Mouse (Mus musculus) yolk sac, embryonic 10.5 days (tissue): ENCODE measurements around the gene Nfib.

Experiments used
- DNase-seq: peaks from one replicate; pipeline ENCODE4 v3.0.0-alpha.2; 2017; ENCODE audit warnings: low spot score

Gene Nfib

DNA sequence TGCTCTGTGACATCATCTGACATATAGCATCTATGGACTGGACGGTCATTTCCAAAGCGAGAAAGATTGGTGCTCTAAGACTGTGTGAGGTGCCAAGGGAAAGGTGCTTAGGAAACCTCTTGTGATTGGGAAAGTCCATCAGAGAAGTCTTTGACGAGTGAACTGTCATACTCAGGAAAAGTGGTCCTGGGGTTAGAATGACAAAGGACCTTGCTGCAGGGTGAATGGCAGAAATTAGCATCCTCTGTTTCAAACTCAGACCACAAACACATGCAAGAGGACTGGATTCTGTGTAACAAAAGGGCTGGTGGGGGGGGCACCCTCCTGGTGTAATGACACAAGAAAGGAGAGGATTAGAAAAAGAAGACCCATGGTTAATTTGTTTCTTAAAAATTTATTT lies 274.7 kb downstream of the Nfib start:
- no peak for DNase-seq

DNA sequence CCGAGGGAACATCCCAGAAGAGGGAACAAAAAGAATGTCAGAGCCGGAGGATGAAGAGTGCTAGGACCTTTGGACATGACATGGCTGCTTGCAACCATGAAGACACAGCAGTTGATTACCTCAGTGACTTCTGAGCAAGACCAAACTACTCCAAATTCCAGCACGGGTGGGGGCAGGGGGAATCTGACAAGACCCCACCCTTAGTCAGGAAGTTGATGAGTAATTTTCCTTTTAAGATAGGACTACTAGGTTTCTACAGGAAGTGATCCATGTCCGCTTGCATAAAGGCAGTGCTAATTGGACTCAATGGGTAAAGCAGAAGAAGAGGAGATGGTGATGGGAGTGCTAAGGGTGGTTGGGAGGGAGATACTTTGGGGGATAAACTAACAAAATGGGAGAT lies 279.3 kb downstream of the Nfib start:
- no peak for DNase-seq

DNA sequence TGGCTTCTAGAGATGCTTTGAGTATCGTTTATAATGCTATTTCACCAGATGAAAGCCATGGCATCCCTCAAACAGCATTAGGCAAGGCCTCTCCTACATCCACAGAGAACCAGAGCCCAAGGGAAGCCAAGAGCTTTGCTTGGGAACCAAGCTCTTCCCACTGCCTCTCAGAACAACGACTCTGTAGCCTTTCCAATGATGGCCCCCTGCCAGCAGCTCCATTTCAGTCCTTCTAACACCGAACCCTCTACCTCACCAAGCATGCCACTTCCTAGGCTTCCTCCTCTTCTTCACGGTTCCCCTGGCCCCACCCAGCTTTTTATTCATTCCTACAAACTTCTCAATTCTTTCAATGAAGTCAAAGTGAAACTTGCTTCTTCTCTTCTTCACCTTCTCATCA lies 287.3 kb downstream of the Nfib start:
- DNase-seq = no peak

DNA sequence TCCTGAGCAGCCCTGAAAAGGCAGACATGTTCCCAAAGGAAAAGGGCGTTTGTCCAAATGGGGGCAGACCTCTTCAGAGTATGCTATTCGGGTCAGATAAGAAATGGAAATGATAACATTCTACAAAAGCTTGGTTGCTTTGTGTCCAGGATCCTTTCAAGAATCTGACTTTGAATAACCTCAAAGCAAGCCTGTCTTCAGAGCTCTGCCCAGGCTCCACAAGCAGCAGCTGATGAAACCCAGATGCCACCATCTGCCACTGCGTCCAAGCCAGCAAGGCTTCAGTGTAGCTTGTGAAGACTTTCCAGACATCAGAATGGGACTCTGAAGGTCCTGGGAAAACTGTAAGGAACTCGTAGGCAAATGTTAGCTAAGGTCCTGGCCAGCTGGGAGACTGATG lies 289.7 kb downstream of the Nfib start:
- no peak for DNase-seq

DNA sequence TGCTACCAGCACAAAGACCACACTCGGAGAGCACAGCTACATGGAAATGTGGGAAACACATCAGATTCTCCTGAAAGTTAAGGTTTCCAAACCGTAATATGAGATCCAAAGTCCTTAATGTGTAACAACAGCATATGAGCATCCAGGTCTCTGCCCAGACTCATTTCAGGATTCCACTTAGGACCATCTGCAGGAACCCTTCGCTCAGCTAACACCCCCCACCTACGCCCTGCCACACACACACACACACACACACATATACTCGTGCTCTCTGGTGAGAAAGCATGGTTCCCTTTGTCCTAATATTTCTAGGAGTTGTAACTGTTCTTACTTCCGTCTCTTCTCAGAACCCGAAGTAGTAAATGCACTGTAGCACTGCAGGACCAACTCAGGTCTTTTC lies 292.9 kb downstream of the Nfib start:
- no peak for DNase-seq

DNA sequence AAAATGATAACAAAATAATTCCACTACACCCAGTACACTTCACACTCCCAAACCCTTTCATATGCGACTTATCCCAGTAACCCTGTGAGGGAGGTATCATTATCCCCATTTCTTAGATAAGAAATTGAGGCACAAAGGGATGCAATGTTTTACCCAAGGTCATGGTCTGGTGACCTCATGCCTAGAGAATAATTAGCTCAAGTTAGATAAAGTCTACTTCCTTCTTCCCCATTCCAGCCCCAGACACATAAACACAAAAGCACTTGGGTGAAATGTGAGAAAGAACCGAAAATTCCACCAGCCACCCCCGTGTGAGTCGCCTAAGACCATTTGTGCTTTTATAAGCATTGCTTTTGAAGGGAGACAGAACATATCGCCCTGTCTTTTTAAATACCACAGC lies 293.6 kb downstream of the Nfib start:
- DNase-seq = peak; percentile 17

DNA sequence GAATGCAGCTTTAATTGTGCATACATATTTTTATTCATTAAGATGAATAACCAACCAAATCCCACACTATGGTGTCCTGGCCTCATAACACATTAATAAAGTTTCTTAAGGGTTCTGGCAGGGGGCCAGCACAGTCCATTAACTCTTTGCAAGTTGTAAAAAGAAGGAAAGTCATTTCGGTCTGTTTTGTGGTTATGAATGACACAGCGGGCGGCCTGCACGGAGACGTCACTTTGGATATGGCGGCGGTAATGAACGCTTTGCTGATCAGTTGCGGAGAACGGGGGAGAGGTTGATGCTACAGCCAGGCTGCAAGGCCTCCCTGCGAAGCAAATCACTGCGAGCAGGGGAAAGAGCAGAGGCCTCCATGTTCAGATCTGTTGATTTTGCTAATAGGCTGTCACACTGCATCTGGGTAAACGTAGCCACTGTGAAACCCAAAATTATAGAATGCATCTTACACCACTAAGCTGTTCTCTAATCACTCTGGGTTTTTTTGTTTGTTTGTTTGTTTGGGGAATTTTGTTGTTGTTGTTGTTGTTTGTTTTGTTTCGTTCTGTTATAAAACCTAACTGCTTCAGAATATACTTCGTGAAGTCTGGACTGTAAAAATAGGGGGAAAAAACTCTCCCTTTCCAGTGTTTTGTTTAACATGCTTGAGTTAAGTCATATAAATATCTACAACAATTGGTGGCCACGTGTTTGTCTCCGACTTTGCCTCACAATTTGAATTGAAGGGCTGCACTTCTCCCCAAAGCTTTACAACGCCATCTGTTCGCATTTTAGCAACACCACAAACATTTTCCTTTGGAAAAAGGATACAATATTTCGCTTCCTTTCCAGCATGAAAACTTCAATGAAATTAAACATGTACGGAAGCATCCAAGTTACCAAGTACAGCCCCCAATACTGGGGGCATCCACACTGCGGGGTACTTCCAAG lies 296.8 kb downstream of the Nfib start:
- no peak for DNase-seq

DNA sequence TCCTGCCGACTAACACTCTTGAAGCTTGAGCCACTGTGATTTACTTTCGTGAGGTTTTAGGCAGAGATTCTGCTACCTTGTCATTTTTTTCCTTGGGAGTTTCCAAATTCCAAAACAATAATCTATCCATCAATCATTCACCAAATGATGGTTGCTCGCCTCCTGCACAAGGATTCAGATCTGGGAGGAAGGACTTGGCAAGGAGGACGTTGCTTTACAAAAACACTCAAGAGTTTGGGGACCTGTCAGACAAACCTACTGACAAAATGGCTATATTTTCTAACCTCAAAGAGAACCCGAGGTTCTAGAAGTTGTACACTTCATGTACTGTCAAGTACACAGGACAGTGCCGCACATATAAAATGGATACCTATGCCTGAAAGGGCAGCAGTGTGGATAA lies 299.0 kb downstream of the Nfib start:
- DNase-seq = no peak

DNA sequence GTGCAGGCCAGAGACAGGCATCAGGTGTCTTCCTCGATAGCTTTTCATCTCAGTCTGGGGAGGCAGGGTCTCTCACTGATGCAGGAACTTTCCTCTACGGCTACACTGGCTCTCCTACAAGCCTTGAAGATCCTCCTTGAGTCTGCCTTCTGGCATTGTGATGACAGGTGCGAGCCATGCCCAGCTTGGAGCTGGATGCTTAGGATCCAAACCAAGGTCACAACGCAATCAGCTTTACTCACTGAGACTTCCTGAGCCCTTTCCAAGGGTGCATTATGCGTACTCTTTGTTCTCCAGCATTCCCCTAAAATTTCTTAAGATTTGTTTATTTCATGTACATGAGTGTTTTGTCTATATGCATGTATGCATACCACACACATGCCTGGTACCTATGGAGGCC lies 299.8 kb downstream of the Nfib start:
- DNase-seq = no peak

DNA sequence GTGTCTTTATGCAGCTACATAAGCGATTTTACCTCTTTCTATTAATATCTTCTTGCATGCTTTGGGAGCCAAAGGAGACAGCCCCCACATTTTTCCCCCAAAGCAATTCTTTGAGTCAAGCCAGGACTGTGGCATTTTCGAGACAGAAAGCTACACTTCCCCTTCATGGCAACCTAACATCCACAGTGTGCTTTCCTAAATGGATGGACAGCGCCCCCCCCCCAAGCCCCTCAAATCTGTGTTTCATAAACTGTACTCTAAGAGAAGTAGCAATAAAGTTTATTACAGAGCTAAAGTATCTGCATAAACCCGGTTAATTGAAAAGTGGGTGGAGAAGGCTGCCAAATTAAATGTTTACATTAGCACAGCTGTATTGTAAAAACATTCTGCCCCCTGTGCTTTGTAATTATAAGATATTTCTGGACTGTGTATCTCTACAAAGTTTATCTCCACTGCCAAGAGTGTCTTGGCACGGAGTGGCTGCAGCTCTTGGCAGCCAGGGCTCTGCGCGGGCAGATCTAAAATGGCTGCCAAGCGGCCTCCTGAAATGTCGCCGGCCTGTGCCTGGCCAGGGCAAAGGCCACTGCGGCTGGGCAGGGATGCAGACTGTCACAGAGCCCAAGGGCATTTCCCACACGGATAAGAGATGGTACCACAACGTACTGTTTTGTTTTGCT lies 301.4 kb downstream of the Nfib start:
- DNase-seq = no peak

DNA sequence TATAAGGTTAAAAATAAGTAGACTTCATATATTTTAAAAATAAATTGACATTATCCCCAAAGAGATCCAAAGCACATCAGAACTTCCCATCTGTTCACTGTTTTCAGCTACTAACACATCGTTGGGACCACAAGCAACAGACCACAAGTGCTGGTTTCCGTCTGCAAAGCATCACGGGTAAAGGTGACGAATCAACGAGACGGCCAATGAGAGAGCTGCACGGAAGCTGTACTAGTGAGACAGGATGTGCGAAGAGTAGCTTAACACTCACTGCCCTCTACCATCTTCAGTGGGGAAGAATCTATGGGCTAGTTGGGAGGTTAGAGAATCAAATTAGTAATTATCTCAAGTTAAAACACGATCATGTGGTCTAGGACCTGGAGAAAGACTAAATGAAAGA lies 302.9 kb downstream of the Nfib start:
- no peak for DNase-seq

DNA sequence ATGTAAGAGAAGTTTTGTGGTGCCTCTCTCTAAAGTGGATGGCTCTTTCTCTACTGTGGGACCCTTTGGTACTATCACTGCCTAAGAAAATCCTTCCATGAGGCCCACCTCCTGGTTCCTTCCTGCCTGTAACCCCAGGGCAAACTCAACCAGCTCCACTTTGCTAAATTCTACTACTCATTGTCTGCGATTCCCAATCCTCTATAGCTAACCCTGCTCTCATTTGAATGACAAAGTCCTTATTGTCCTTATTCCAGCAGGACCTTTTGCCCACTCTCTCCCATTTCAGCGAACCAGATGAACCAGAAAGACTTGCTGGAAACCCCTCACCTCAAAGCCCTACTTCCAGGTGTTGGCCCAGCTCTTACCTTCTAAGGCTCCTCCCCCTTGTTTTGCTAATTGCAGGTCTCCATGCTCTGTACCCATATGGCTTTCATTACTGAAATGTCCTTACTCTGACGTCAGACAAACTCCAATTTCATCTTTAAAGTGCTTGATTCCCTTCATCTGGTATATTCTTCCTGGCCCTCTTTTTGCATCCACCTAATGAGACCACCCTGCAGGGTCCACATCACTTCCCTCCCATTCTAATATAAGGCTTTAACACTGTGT lies 304.0 kb downstream of the Nfib start:
- DNase-seq = no peak

DNA sequence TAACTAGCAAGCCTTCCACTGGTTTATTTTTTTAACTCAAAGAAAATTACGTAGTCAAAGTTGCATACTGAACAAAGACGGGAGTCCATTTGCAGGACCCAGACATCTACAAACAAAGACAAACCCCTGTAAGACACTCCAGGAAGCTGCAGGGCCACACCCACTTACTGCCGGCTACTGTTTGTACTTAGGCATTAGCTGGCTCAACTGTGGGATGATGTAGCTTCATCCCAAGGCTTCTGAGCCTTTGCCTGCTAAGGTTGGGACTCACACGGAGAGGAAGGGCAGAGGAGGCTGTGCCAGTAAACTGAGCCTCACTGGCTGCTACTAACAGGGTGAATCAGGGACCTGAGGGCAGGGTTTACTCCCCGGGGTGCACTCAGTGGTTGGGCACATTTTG lies 305.0 kb downstream of the Nfib start:
- DNase-seq = peak; percentile 27

DNA sequence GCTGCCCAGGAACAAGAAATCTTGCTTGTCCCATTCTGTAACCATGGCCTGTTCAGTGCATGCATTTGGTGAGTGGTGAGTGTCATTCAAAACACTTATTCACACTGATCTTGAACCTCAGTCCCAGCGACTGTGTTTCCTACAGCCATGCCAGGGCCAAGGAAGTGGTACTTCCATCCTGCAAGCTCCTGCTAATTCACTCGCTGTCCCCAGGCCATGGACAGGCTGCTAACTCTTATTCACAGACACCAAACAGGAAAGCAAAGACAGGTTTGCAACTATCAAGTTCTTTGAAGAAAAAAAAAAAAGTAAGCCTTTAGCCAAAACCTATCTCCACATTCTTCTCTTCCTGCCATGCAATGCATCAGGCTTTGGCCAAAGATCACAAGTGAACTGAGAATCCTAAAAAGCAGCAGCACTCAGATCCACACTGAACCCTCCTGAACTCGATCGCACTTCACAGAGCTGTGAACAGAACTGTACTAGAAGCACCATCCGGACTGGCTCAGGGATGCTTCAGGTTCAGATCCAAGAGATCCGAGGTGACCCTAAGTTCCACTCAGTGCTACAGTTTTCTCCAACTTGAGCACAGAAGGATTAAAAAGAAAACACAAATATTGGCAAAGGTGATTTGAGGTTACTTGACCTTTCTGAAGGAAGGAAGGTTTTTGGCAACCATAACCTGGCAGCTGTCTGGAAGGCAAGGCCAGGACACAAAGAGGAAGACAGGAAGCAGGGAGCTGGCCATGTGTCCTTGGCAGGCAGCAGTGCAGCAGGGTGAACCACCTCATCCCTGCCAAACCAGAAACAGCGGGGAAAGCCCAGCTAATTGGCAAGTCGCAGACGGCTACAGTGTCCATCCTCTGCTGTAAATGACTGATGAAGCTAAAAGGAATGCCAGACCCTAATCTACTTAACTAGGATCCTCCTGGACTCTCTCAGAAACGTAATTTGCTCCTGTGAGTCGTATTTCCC lies 305.9 kb downstream of the Nfib start:
- DNase-seq = no peak

DNA sequence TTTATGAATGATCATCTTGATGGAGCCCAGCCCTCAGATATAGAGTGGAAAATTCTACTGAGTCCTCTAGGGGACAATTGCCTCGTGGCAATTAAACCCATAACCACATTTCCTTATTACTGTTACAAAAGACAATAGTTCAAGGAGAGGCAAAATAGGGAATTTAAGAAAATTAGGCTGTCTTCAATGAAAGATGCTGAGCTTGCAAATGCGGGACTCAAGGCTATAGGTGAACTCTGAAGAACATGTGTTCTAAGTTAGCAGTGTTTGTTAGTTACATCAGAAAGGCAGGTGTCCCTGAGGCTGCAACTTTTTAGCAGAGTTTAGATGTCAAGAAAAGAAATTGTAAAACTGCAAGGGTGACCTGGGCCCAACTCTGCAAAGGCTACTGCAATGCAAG lies 307.3 kb downstream of the Nfib start:
- DNase-seq = no peak

DNA sequence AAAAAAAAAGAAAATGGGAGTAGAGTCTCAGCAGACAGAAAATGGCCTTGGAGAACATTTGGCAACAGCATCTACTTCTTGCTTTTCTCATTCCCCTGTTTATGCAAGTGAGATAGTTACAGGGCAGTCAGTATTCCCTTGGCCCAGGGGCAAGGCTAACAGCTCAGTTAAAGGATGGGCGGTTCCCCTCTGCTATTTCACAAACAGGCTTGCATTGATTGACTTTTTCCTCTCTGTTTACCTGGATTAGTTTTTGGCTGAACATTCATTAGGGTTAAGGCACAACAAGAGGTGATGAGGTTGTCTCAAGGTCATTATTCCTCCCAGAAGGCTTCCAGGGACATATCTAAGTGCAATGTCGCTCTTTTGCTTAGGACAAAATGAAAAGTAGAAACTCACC lies 308.7 kb downstream of the Nfib start:
- peak; percentile 22 for DNase-seq

DNA sequence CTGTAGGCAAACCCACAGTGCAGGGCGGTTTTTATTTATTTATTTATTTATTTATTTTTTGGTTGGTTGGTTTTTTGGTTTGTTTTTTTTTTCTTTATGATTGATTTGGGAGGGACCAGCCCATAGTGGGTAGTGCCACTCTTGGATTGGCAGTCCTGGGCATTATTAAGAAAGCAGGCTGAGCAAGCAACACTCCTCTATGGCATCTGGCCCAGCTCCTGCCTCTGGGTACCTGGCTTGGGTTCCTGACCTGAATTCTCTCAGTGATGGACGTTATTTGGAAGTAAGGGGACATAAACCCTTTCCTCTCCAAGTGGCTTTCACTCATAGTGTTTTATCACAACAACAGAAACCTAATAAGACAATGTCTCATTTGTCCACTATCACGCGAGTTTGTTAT lies 309.5 kb downstream of the Nfib start:
- no peak for DNase-seq

DNA sequence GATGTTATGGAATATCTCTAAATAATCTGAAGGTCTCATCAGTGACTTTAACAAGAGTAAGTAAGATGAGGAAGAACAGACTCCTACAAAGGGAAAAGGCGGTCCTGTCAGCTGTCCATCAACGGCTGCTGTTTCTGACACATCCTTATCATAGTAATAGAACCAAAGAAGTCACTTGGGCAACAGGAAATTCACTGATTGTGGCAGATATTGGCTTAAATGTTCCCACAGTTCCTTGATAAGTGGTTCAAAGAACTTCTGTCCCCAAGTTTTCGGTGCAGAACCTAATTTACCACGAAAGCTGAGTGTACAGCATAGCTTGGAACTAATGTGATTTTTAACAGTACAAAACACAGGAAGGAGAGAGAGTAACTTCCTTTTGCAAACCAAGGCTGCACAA lies 311.2 kb downstream of the Nfib start:
- DNase-seq = no peak

DNA sequence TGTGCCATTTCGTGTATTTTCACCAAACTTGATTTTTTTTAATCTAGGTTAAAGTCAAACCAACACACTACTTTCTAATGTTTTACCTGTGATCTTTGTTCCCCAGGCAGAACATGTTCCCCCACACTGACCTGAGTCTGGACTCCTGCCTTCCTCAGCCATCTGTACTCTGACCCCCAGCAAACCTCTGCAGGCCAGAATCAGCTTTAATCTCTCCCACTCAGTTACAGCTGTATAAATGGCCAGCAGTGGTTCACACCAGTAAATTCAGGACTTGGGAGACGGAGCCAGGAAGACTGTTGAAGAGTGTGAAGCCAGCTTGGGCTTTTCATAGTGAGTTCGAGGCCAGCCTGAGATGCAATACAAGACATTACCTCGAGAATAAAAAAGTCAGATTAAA lies 312.5 kb downstream of the Nfib start:
- DNase-seq = peak; percentile 74

DNA sequence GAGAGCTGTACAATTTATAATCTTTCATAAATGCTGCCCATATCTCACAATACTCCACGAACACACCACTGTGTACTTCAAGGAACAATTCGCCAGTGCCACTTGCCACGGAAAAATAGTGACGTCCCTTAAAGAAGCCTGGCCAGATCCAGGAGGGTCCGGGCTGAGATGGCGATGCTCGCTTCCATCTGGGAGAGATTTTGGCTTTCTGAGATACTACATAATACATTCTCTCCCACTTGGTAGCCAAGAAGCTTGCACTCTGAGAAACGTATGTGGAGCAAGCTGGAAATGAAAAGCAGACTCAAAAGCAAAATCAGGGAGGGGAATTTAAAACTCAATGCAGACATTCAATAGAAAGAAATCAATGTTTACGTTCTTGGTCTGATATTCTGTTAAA lies 313.1 kb downstream of the Nfib start:
- DNase-seq = no peak

DNA sequence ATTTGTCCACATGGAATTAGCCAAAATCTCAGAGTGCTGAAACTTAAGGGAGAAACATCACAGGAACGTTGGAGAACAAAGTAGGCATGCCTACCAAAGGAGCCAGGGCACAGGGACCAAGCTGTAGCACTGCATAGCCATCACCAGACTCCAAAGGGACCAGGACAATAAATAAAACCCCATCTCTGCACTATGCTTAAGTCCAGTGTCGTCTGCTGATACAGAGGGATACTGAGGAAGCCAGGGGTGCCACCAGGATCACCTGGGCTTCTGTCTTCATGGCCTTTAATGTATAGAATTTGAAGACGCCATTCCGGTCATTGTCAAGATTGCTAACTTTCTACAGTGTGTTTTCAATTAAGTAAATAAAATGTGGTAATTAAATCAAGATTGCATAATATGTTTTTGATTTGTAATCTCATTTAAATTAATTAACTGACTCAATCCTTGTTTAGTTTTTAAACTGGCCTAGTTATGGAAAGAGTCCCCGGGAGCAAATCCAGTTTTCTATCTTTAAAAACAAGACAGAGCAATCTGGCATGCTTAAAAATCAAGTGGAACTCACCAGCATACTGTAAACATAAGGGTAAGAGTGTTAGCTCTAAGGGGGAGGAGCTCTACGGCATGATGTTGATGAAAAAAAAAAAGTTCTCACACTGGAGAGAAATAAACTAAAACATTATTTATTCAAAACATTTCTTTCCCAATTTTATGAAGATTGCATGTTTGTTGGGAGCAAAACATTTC lies 313.7 kb downstream of the Nfib start:
- DNase-seq = no peak
